Mouse (Mus musculus) gastrocnemius, postnatal 25 days (tissue): Measurements from ENCODE around the gene Med12. TPM values are rescaled to one million over a fixed set of nuclear protein-coding genes. Genes with fewer than 3 reads are reported as not detected.

ENCODE experiments used
- total RNA-seq, 2 experiments: library from RNA; stranded (reverse); gene quantifications; 1 replicate in 1 of 2; 2 replicates in 1 of 2; pipeline ENCODE4 v1.2.3; 2021

The Med12 gene
- total RNA-seq, 2 experiments from 2014 or later: 15.4 to 15.6 TPM

Other genes with a start within 250 kb of the Med12 start
- gene Tex11, start 214.4 kb upstream of the Med12 start, total RNA-seq: not detected
- gene Slc7a3, start 188.0 kb upstream of the Med12 start, total RNA-seq: under 1 TPM in 1 of 2 experiments, not detected in 1; 0.16 TPM
- gene Snx12, start 51.5 kb upstream of the Med12 start, total RNA-seq: 10 to 100 TPM; 23.4 to 25.5 TPM
- gene Foxo4, start 19.5 kb upstream of the Med12 start, total RNA-seq: 10 to 100 TPM; 84.7 to 93.9 TPM
- gene Gm614, start 10.0 kb upstream of the Med12 start, total RNA-seq: not detected
- 1 to 10 TPM; 1.3 to 2.6 TPM for gene Il2rg, start 5.8 kb upstream of the Med12 start, total RNA-seq
- gene Gm20489, start 5.0 kb upstream of the Med12 start, total RNA-seq: not detected
- under 1 TPM; 0.08 to 0.20 TPM for gene Nlgn3, start 25.1 kb downstream of the Med12 start, total RNA-seq
- under 1 TPM; 0.46 TPM for gene Gjb1, start 102.3 kb downstream of the Med12 start, total RNA-seq
- gene Zmym3, start 146.8 kb downstream of the Med12 start, total RNA-seq: 1 to 10 TPM; 7.8 to 9.7 TPM
- 10 to 100 TPM; 40.4 to 46.1 TPM for gene Nono, start 155.3 kb downstream of the Med12 start, total RNA-seq
- gene Itgb1bp2, start 175.1 kb downstream of the Med12 start, total RNA-seq: 100 to 1,000 TPM; 228 to 250 TPM